Mouse (Mus musculus): Measurements from ENCODE around the gene Trim8. TPM values are rescaled to one million over a fixed set of nuclear protein-coding genes. Genes with fewer than 3 reads are reported as not detected.

The Trim8 gene
- total and polyA plus RNA-seq, 2 experiments: 7.3 to 20.0 TPM

- Histone ChIP-seq H3K36me3 (ENCODE audit: control insufficient read depth, insufficient read depth, low read length) (no peaks in the 10 kb centered on the region), H3K27ac (replicated peaks; ENCODE audit: insufficient read depth, low read depth, low read length) (no peak overlapping the region), H3K4me3 (ENCODE audit: insufficient read depth, low read depth, low read length) (no peak overlapping the region), H3K27me3 (ENCODE audit: control insufficient read depth, insufficient read depth, low read length) (no peaks in the 10 kb centered on the region), H3K4me1 (ENCODE audit: control insufficient read depth, insufficient read depth, low read length) (peaks cover 16% of the 10 kb centered on the region), H3K9ac (ENCODE audit: low read depth, low read length) (no peak overlapping the region), H3K79me2 (ENCODE audit: control insufficient read depth, insufficient read depth, low read length) (no peaks in the 10 kb centered on the region)
- TF ChIP-seq CTCF (IDR thresholded peaks at IDR 0.05; ENCODE audit: low read depth, low read length) (no peak), POLR2A (IDR thresholded peaks at IDR 0.05; ENCODE audit: extremely low read depth, insufficient read depth, low read length) (no peak)
- WGBS: 68% methylated on average over 2 of the region's 2 CpGs
- no peak for DNase-seq (ENCODE audit: extremely low read depth, low read depth, low spot score)
These were observed 14.8 kb upstream of the Trim8 start for GRCm38 (mm10) chr19:46486709-46487108.

GRCm38 (mm10) chr19:46489448-46489847 lies 12.1 kb upstream of the Trim8 start:
- TF ChIP-seq POLR2A (IDR thresholded peaks at IDR 0.05; ENCODE audit: extremely low read depth, insufficient read depth, low read length): no peak
- no peak for TF ChIP-seq CTCF (IDR thresholded peaks at IDR 0.05; ENCODE audit: low read depth, low read length)
- no peak for DNase-seq (ENCODE audit: extremely low read depth, low read depth, low spot score)
- H3K4me3 ChIP-seq (ENCODE audit: insufficient read depth, low read depth, low read length): no peak overlapping the region
- peaks cover 7% of the 10 kb centered on the region; the same call in 1 of the 2 replicates for H3K4me1 ChIP-seq (ENCODE audit: control insufficient read depth, insufficient read depth, low read length)
- no peaks in the 10 kb centered on the region for H3K79me2 ChIP-seq (ENCODE audit: control insufficient read depth, insufficient read depth, low read length)
- H3K27ac ChIP-seq (replicated peaks; ENCODE audit: insufficient read depth, low read depth, low read length): no peak overlapping the region
- H3K36me3 ChIP-seq (ENCODE audit: control insufficient read depth, insufficient read depth, low read length): no peaks in the 10 kb centered on the region
- no peak overlapping the region for H3K9ac ChIP-seq (ENCODE audit: low read depth, low read length)
- H3K27me3 ChIP-seq (ENCODE audit: control insufficient read depth, insufficient read depth, low read length): no peaks in the 10 kb centered on the region
- WGBS: 95% methylated on average over 1 of the region's 1 CpGs

GRCm38 (mm10) chr19:46490634-46491033 lies 10.9 kb upstream of the Trim8 start:
- Histone ChIP-seq H3K36me3 (ENCODE audit: control insufficient read depth, insufficient read depth, low read length) (no peaks in the 10 kb centered on the region), H3K4me1 (ENCODE audit: control insufficient read depth, insufficient read depth, low read length) (no peaks in the 10 kb centered on the region), H3K27ac (replicated peaks; ENCODE audit: insufficient read depth, low read depth, low read length) (no peak overlapping the region), H3K27me3 (ENCODE audit: control insufficient read depth, insufficient read depth, low read length) (no peaks in the 10 kb centered on the region), H3K9ac (ENCODE audit: low read depth, low read length) (no peak overlapping the region), H3K79me2 (ENCODE audit: control insufficient read depth, insufficient read depth, low read length) (no peaks in the 10 kb centered on the region), H3K4me3 (ENCODE audit: insufficient read depth, low read depth, low read length) (no peak overlapping the region)
- 37% methylated on average over 2 of the region's 2 CpGs for WGBS
- TF ChIP-seq CTCF (IDR thresholded peaks at IDR 0.05; ENCODE audit: low read depth, low read length): no peak
- TF ChIP-seq POLR2A (IDR thresholded peaks at IDR 0.05; ENCODE audit: extremely low read depth, insufficient read depth, low read length): no peak
- no peak for DNase-seq (ENCODE audit: extremely low read depth, low read depth, low spot score)

- DNase-seq (ENCODE audit: extremely low read depth, low read depth, low spot score): no peak
- TF ChIP-seq POLR2A (IDR thresholded peaks at IDR 0.05; ENCODE audit: extremely low read depth, insufficient read depth, low read length): no peak
- no peak for TF ChIP-seq CTCF (IDR thresholded peaks at IDR 0.05; ENCODE audit: low read depth, low read length)
- H3K9ac ChIP-seq (ENCODE audit: low read depth, low read length): no peak overlapping the region
- H3K4me3 ChIP-seq (ENCODE audit: insufficient read depth, low read depth, low read length): no peak overlapping the region
- H3K36me3 ChIP-seq (ENCODE audit: control insufficient read depth, insufficient read depth, low read length): no peaks in the 10 kb centered on the region
- H3K4me1 ChIP-seq (ENCODE audit: control insufficient read depth, insufficient read depth, low read length): no peaks in the 10 kb centered on the region
- H3K27ac ChIP-seq (replicated peaks; ENCODE audit: insufficient read depth, low read depth, low read length): no peak overlapping the region
- no peaks in the 10 kb centered on the region for H3K79me2 ChIP-seq (ENCODE audit: control insufficient read depth, insufficient read depth, low read length)
- 85% methylated on average over 8 of the region's 8 CpGs for WGBS
- H3K27me3 ChIP-seq (ENCODE audit: control insufficient read depth, insufficient read depth, low read length): no peaks in the 10 kb centered on the region
These were observed 6.4 kb upstream of the Trim8 start for GRCm38 (mm10) chr19:46495136-46495535.

GRCm38 (mm10) chr19:46497230-46497629 lies 4.3 kb upstream of the Trim8 start:
- Histone ChIP-seq H3K27ac (replicated peaks; ENCODE audit: insufficient read depth, low read depth, low read length) (no peak overlapping the region), H3K79me2 (ENCODE audit: control insufficient read depth, insufficient read depth, low read length) (no peaks in the 10 kb centered on the region), H3K4me1 (ENCODE audit: control insufficient read depth, insufficient read depth, low read length) (no peaks in the 10 kb centered on the region), H3K27me3 (ENCODE audit: control insufficient read depth, insufficient read depth, low read length) (no peaks in the 10 kb centered on the region), H3K9ac (ENCODE audit: low read depth, low read length) (no peak overlapping the region), H3K4me3 (ENCODE audit: insufficient read depth, low read depth, low read length) (no peak overlapping the region), H3K36me3 (ENCODE audit: control insufficient read depth, insufficient read depth, low read length) (no peaks in the 10 kb centered on the region)
- 78% methylated on average over 2 of the region's 2 CpGs for WGBS
- no peak for DNase-seq (ENCODE audit: extremely low read depth, low read depth, low spot score)
- TF ChIP-seq CTCF (IDR thresholded peaks at IDR 0.05; ENCODE audit: low read depth, low read length) (no peak), POLR2A (IDR thresholded peaks at IDR 0.05; ENCODE audit: extremely low read depth, insufficient read depth, low read length) (no peak)

GRCm38 (mm10) chr19:46499539-46499835 lies 2.0 kb upstream of the Trim8 start:
- Histone ChIP-seq H3K79me2 (ENCODE audit: control insufficient read depth, insufficient read depth, low read length) (peaks cover 13% of the 10 kb centered on the region; the same call in 1 of the 2 replicates), H3K9ac (ENCODE audit: low read depth, low read length) (no peak overlapping the region), H3K27me3 (ENCODE audit: control insufficient read depth, insufficient read depth, low read length) (no peaks in the 10 kb centered on the region), H3K27ac (replicated peaks; ENCODE audit: insufficient read depth, low read depth, low read length) (peak overlapping the region; percentile 33), H3K4me1 (ENCODE audit: control insufficient read depth, insufficient read depth, low read length) (peaks cover 2% of the 10 kb centered on the region; the same call in 1 of the 2 replicates), H3K4me3 (ENCODE audit: insufficient read depth, low read depth, low read length) (no peak overlapping the region), H3K36me3 (ENCODE audit: control insufficient read depth, insufficient read depth, low read length) (no peaks in the 10 kb centered on the region)
- TF ChIP-seq CTCF (IDR thresholded peaks at IDR 0.05; ENCODE audit: low read depth, low read length): no peak
- TF ChIP-seq POLR2A (IDR thresholded peaks at IDR 0.05; ENCODE audit: extremely low read depth, insufficient read depth, low read length): no peak
- 3% methylated on average over 3 of the region's 3 CpGs for WGBS
- DNase-seq (ENCODE audit: extremely low read depth, low read depth, low spot score): no peak
